Mouse (Mus musculus) natural killer cell, adult 2 months (primary cell): ENCODE measurements around the gene Fam111a.
"Not testable (repeated sequence)": the region's sequence is repeated elsewhere in the genome, so short reads cannot be mapped to it uniquely, and the experiment has no call there.

ENCODE experiments used
- DNase-seq, 2 experiments: peaks; one replicate each; pipeline ENCODE4 v3.0.0; 2022; ENCODE audit warnings: low spot score in 2 of 2

Gene Fam111a

DNA sequence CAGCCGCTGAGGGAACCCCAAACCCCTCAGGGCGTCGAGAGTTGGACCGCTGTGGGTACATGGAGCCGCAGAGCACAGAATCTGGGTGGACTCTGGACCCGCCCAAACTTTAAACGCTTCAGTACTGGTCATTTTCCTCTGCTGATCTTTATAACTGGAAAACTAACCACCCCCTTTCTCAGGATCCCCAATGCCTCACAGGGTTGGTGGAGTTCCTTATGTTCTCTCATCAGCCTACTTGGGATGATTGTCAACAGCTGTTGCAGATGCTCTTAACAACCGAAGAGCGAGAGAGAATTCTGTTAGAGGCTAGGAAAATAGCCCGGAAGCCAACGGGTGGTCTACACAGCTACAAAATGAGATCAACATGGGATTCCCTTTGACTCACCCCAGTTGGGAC, at the start of gene Fam111a:
Gene Fam111a, plus strand, starts transcription at position 301 of the 400 bp plus-strand sequence.
- not testable (repeated sequence) for DNase-seq

DNA sequence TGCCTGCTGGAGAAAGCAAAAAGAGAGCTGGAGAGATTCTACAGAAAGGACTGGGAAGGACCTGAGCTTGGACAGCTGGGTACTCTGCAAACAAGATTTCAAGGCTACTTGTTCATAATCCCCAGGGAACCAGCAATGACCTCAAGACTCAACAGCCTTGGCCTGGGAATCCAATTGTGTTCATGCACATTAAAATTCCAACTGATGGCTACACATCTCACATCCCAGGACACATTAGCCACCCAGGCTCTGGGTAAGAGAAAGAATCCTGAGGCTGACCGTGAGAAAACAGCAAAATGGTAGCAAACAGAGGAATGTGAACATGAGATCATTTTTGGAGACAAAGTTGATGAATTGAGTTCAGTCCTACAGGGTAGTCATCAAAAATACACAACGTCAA, 49.3 kb upstream of the Fam111a start:
- no peak for DNase-seq

DNA sequence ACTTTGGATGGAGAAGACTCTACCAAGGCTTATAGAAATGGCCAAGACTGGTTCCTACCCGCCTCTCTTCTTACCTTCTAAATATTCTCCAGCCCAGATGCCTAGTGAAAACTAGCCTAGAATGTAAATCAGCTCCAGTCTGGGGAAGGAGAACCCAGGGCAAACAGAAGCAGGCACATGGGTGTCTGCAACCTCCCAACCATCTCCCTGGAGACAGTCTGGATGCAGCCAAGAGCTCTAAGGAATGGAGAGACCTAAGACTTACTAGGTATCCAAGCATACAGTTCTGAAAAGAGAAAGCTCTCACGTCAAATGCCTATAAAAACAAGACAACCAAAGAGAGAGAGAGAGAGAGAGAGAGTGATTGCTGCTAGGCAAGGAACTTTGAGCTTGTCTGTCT, 47.6 kb upstream of the Fam111a start:
- DNase-seq = no peak

DNA sequence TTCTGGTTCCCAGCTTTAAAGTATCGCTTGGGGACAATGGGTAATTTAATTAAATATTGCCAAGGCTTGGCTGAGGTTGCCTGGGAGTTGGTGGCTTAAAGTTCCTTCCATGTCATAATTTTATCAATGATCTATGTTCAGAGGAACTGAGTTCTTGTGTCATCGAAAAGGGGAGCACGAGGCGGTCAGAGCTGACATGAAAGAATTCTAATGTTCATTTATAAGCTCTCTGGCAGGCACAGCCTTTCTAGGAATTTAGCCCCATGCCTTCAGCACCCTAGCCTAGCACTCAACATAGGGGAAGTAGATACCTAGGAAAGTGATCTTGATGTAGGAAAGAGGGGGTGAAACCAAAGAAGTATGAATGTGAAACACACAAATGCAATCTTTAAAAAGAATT, 47.2 kb upstream of the Fam111a start:
- DNase-seq = no peak

DNA sequence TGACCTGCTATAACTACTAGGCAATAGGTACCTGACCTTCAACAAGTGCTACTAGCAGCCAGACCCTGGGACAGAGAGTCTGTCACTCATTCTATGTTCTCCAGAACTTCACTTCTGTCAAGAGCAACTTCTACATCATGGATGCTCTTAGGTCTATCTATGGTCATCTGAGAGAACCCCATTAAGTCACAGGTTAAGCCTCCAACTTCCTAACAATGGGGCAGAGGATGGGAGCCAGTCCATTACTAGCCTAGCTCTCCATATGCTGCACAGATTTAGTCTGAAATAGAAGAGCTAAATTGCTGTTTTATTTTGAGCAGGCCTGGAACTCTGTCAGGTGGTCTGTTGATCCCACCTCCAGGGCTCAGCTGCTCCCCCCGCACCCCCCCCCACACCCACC, 46.6 kb upstream of the Fam111a start:
- no peak for DNase-seq

DNA sequence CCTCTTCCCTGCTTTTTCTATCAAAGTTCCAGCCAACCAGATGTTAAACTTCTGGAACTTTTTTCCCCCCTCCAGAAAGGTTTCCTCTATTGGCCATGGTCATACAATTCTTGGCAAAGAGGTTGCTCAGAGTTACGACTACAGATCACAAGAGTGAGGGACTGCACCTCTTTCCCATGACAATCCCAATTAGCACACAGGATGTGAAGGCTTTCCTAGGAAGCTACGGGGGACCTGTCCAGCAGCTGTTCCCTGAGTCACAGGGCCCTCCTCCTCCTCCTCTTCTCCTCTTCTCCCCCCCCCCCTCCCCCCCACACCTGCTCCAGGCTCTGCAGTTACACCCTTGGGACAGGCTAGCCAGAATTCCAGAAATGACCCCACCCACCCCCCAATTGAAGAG, 46.1 kb upstream of the Fam111a start:
- DNase-seq = no peak

DNA sequence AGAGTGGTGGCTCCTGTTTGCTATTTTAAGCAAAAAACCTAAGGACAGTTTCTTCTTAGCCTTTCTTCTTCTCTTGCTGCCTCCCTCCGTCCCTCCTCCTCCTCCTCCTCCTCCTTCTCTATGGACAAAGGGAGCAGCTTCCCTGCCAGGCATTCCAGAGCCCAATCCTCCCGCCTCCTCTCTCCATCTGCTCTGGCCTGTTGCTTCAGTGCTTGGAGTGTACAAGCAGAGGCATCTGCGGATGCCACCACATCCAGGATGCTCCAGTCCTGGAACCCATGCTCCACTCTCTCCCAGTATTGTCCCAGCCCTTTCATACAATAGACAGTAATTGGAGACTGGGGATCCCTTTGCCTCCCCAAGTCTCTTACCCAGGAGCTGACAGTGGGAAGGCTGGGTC, 45.4 kb upstream of the Fam111a start:
- no peak for DNase-seq

DNA sequence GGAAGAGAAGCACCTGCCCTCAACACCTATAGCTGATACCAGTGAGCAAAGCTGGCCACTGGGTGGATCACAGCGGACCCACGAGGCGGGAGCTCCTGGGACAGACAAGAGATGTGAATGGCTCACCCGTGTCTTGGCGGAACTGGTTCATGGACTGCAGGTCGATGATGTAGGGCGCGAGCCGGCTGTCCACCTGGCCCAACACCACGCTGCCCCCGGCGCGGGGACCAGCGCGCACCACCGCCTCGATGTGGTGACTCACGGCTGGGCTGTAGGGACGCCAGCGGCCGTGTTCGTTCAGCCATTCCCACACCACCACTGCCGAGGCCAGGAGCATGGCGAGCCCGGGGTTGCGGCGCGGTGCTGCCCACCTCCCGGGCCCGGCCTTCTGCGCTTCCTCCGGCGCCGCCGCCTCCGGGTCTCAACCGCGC, 44.6 kb upstream of the Fam111a start:
- peak in 1 of 2 experiments; percentile 15 for DNase-seq

DNA sequence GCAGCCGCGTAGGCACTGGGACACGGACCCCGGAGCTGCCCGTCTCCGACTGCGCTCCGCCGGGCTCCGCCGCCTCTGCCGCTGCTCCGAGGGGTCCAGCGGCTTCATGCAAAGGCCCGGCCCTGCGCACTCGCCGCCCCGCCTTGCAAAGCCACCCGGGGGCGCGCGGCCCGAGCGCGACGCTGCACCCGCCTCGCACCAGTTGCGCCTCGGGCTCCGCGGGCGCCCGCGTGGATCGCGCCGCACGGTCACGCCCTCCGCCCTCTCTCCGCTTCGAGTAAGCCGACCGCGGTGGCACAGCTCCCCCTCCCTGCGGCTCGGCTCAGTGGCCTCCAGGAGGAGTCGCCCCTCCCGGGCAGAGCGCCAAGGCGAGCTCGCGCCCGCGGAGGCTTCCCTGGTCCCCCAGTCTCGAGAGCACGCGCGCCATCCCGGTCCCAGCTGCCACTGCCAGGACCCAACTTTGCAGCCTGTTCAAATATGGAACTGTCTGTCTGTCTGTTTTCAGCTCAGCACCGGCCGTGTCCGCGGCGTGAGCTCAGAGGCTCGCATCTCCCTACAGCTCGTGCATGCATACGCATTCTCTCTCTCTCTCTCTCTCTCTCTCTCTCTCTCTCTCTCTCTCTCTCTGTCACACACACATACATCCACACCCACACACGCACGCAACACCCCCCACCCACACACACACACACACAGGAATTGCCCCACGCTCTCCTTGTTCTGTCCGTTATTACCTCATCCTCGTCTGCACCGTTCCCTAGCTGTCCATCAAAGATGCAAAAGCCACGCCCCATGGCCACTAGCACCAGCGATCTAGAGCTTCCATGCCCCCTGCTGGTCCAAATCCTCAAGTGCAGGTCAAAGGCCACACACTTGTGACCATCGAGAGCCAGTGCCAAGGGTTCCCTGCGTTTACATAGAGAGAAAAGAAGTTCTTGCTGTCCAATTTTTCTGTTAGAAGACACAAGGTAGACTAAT, 43.9 kb upstream of the Fam111a start, which contains the start of gene Dtx4:
Gene Dtx4, minus strand, starts transcription at position 85 of the 978 bp plus-strand sequence.
- DNase-seq = peak; percentile 82 to 90

DNA sequence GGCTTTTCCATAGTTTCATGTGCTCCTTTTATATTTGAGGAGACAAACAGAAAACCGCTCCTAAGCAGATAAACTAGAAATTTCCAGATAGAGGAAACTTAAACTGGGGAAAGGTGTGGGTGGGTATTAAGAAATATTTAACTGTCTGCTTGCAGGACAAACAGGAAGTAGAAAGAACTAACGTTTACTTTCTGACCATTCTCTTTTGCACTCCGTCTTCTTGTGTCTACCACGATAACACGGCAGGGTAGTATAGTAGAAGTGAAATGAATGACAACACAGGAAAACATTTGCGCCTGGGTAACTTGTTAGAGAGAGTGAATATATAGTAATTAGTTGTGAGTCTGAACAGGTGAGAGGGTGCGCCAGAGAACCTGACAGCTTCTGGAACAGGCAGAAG, 42.8 kb upstream of the Fam111a start:
- no peak for DNase-seq

DNA sequence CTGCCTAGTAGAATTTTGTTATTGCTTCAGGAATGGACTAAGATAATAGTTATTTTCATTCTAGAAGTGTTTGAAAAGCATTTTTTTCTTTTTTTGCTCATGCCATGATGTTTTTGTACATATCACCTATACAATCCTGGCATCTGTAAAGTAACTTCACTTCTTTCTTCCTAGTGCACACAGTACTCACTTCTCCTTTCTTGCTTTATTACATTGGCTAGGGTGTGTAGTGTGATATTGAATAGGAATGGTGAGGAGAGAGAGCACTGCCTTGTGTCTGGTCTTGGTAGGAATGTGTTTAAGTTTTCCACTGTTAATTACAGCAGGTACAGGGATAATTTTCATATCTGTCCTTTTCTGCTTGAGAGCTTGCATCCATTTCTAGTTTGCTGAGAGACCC, 30.9 kb upstream of the Fam111a start:
- no peak for DNase-seq

DNA sequence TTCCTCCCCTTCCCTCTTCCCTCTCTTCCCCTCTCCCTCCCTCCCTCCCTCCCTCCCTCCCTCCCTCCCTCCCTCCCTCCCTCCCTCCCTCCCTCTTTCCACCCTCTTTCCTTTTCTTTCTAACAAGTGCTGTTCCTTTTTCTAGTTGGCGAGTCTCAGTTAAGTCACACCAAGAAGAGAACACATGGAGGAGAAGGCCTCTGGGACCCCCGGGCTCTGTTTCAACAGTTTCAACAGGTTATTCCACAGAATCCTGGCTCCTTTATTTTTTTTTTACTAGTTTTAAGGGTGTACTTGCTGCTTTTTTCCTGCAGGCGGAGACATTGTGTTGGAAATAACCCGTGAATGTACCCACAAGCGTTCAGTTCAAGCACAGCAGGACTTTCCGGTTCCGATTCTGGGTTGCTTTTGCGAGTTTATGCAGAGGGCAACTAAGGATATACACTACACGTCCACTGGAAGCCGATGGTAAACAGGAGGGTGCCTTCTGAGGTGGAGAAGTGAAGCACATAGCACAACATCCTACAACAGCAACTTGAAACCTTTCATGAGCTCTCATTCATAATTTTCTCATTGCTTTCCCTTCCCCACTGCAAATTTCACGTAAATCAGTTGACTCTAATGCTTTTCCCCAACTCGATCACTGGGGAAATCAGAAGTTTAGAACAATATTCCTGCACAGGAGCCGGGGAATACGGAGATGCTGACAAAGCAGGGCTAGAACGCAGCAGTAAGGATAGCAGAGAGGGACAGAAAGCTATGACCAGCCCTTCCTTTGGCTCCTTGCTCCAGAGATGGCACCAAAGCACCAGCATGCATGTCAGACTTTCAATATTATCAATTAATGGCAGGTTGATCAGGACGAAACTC, 27.6 kb upstream of the Fam111a start:
- peak; percentile 36 to 61 for DNase-seq

DNA sequence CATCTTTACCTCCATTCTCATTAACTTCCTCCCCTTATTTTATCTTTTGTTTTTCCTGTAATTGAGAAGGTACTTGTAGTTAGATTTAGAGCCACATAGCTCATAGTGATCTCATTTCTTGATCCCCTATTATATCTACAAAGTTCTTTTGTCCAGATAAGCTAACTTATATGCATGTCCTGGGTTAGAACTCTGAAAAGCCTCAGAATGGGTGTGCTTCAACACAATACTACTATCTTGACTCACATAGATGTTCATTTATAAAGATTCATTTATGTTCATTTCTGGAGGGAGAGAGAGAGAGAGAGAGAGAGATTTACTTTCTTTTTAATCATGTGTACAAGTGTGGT, 27.0 kb upstream of the Fam111a start:
- no peak for DNase-seq

DNA sequence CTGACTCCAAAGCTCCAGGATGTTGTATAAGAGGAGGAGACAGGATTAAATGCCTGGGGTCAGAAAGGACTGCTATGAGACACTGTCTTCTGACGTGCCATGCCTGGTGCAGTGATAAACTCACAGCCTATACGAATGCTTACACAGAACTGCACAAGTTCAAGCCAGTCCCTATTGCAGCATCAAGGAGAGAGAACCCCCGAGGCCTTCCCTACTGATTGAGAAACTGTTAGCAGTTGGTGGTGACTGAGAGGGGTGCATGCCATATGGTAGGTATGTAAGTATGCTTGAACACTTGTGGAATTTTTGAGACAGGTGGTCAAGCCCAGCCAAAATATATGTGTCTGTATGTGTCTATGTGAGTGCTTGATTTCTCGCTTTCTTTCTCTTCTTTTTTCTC, 22.2 kb upstream of the Fam111a start:
- no peak for DNase-seq

DNA sequence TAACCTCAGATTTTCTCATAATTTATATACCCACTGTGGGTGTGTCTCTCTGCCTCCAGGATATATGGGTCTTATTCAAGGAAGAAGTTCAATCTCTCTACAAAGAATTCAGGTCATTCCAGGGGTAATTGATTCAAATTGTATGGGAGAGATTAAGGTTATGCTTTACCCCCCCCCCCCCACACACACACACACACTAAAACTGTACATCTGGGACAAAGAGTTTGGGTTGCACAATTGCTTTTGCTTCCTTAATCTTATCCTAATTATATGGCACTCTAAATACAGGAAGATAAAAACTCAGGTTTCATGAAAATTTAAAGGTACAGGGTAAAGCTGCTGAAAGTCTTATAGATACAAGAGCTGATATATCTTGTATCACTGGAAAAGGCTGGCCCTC, 8.4 kb upstream of the Fam111a start:
- no peak for DNase-seq

DNA sequence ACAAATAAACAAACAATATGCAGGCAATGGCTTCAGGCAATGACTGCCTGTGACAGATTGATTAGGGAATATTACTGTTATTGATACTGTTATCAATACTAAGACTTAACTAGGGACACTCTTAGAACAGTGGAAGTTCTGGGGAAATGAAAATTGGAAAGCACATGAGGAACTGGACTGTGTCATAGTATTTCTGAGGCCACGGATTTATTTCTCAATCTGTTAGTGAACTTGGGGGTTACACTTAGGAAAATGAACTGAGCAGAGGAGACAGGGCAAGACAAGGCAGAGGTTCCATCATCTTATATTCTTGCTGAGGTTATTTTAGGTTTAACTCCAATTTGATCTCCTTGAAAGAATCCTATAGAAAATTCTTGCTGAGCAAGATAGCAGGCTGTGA, 5.6 kb upstream of the Fam111a start:
- no peak for DNase-seq

DNA sequence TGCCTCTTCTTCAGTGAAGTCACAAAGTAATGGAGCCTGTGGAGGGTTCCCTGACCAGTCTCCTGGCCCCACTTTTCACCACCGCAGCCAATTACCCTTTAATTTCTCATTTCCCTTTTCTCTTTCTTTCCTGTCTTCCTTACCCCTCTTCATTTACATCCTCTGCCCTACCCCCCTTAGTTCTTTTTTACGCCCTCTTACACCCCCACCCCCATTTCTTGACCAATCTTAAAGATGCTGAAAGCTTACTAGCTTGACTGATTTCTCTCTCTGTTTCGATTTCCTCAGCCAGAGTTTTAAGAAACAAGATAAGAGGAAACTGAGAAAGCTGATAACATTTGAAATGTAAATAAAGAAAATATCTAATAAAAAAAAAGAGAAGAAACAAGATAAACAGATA, 4.8 kb upstream of the Fam111a start:
- DNase-seq = no peak

DNA sequence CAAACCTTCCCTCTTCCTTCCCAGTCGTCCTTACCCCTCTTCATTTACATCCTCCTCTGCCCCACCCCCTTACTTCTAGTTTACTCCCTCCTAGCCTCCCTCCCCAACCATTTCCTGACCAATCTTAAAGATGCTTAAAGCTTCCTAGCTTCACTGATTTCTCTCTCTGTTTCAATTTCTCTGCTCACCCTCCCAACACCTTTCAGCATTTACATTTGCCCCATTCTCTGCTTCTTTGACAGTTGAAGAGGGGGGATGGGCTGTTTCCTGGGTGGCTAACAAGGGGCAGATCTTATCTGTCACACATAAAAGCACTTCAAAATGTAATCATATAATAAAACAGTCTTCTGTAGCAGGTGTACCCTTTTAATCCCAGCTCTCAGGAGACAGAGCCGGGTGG, 3.9 kb upstream of the Fam111a start:
- DNase-seq = peak; percentile 32 to 43

DNA sequence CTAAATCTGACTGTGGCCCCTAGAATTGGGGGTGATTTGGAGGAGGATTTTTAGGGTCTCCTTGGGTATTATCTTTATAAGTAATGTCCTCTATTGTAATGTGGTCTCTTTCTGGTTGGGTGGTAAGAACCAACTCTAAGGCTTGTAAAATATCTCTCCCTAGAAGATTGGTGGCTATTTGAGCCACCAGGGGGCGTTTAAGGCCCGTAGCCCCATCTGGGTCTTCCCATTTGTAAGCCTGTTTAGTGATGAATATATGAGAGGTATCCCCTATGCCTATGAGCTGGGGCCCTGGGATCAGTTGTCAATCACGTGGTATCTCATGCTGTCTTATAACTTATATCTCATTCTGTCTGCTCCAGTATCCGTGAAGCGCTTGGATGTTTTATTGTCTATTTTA, 3.6 kb downstream of the Fam111a start:
- peak in 1 of 2 experiments; percentile 46 for DNase-seq

DNA sequence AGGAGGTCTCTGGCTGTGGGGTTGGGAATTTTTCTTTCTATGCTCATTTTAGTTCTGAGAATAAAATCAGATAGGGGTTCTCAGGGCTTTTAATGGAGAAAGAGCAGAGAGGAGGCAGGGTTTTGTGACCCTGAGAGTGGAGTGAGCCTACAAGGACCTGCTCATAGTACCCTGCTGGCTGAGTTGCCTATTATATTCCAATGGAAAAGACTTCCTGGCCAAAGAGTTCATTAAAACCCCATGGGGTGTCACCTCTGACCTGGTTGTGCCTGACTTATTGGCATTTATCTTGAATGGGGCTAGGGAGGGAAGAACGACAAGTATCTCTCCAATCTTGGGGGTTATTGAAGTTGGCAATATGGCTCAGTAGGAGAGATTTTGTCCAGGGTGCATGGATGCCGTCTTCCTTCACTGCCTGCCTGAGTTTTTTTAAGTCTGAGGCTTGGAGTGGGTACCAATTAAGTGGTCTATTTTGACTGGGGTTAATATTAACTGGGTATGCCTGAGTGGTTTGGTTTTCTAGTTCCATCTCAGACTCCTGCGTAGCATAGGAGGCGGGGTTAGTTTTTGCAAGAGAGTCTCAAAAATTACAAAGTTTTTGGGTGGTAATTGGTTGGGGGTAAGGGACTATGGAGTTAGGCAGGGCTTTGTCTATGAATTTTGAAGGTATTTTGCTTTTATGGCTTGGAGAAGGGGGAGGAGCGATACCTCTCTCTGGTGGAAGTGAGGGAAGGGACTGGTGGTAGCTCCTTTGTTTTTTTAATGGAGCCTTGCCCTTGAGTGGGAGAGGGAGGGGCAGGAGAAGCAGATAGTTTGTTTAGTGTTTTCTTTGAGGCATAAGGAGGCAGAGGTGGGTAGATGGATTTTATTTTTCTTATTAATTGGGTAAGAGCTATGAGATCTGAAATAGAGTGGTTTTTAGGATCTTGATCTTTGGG, 4.7 kb downstream of the Fam111a start:
- DNase-seq = no peak

DNA sequence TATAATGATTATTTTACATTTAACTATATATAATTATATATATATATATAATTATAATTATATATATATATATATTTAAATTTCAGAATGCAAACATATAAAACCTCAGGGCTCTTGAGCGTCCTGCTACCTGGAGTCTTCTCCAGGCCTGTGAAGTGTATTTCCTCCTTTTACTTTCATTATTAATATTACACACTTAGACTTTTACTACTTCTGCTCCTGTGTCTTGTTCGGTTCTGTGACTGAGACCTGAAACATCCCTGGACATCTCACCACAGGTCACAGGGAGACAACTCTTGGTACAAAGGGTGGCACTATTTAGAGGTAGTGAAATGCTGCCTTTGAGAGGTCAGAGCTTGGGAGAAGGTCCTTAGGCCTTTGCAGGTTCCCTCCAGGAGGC, 10.8 kb downstream of the Fam111a start:
- DNase-seq = no peak

DNA sequence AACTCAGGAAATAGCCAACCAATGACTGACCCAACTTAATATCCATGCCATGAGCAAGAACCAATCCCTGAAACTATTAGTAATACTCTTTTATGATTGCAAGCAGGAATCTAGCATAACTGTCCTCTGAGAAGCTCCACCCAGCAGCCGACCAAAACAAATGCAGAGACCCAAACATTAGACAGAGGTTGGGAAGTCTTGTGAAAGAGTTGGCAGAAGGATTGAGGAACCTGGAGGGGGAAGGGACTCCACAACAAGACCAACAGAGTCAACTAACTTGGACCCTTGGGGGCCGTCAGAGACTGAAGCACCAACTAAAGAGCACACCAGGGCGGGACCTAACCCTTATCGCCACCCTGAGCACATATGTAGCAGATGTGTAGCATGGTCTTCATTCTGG, 12.7 kb downstream of the Fam111a start:
- DNase-seq = no peak
